Mouse (Mus musculus) stomach, embryonic 16.5 days (tissue): ENCODE data around the gene Nfe2. TPM values are rescaled to one million over a fixed set of nuclear protein-coding genes. Genes with fewer than 3 reads are reported as not detected.
"Not testable (repeated sequence)": the region's sequence is repeated elsewhere in the genome, so short reads cannot be mapped to it uniquely, and the experiment has no call there.

Experiments used
- ATAC-seq: fragments of 200-750 bp; cut with Nextera tagmentation; 2 replicates; pipeline ENCODE4 v1.8.0; 2017; ENCODE audit warnings: moderate number of reproducible peaks, moderate TSS enrichment; ENCODE audit not compliant: insufficient read depth, low FRiP score
- H3K27ac ChIP-seq: fragments of 300-500 bp; sonication (generic); 2 replicates; pipeline ENCODE4 v1.5.1; 2014; ENCODE audit warnings: low read length
- H3K27me3 ChIP-seq: fragments of 300-500 bp; sonication (generic); 2 replicates; pipeline ENCODE4 v1.6.1; 2014; ENCODE audit warnings: low read length, control low read depth, mixed read lengths; ENCODE audit not compliant: control insufficient read depth, insufficient read depth
- H3K36me3 ChIP-seq: fragments of 300-500 bp; sonication (generic); 2 replicates; pipeline ENCODE4 v1.6.1; 2014; ENCODE audit warnings: low read length; ENCODE audit not compliant: control insufficient read depth, insufficient read depth
- H3K4me1 ChIP-seq: fragments of 300-500 bp; sonication (generic); 2 replicates; pipeline ENCODE4 v1.6.1; 2014; ENCODE audit warnings: low read length, control low read depth, mixed read lengths; ENCODE audit not compliant: control insufficient read depth, insufficient read depth
- H3K4me2 ChIP-seq: fragments of 300-500 bp; sonication (generic); 2 replicates; pipeline ENCODE4 v1.6.1; 2014; ENCODE audit warnings: low read depth, low read length, mixed read lengths
- H3K4me3 ChIP-seq: fragments of 300-500 bp; sonication (generic); replicated peaks from 2 replicates; pipeline ENCODE4 v1.5.1; 2014; ENCODE audit warnings: mild to moderate bottlenecking, low read length
- H3K9ac ChIP-seq: fragments of 300-500 bp; sonication (generic); 2 replicates; pipeline ENCODE4 v1.6.1; 2014; ENCODE audit warnings: low read length
- H3K9me3 ChIP-seq: fragments of 300-500 bp; sonication (generic); replicated peaks from 2 replicates; pipeline ENCODE4 v1.6.1; 2016; ENCODE audit warnings: low read length, control low read depth; ENCODE audit not compliant: control insufficient read depth
- WGBS: fragments of 180-500 bp; shearing (Covaris S2); extraction: QIAGEN DNeasy Blood & Tissue Kit; methylation state at CpG from one replicate; pipeline ENCODE4 v1.1.7; 2014; 5-methylcytosine and 5-hydroxymethylcytosine counted together
- polyA plus RNA-seq: library from polyadenylated mRNA; unstranded; fragments of >200 nt; fragmentation: Nextera tagmentation; extraction: Ambion mirVana; gene quantifications from 2 replicates; pipeline ENCODE4 v1.2.1, GENCODE M21; 2015

Gene Nfe2
- polyA plus RNA-seq, 1 experiment from 2014 or later: 11.1 TPM

- no peak overlapping the region for H3K9ac ChIP-seq
- 78% methylated on average over 28 of the region's 28 CpGs for WGBS
- no peak for ATAC-seq
- H3K4me3 ChIP-seq: no peak overlapping the region
- no peak overlapping the region for H3K27ac ChIP-seq
- no peaks in the 10 kb centered on the region for H3K9me3 ChIP-seq
- H3K4me2 ChIP-seq: no peak overlapping the region
- H3K36me3 ChIP-seq: peaks cover 17% of the 10 kb centered on the region; the same call in 1 of the 2 replicates
- H3K4me1 ChIP-seq: 0 out of 2 replicates have a peak, but pooled peaks cover 5% of the 10 kb centered on the region
- H3K27me3 ChIP-seq: no peaks in the 10 kb centered on the region
Measured at GRCm38 (mm10) chr15:103248401-103249313, 9.5 kb downstream of the Nfe2 start.

GRCm38 (mm10) chr15:103247782-103248400 is 10.3 kb downstream of the Nfe2 start:
- Histone ChIP-seq H3K36me3 (peaks cover 22% of the 10 kb centered on the region), H3K27ac (no peak overlapping the region)
- ATAC-seq: no peak

GRCm38 (mm10) chr15:103247078-103247781 is 11.0 kb downstream of the Nfe2 start:
- 88% methylated on average over 9 of the region's 9 CpGs for WGBS
- peaks cover 18% of the 10 kb centered on the region for H3K4me1 ChIP-seq

More at GRCm38 (mm10) chr15:103247782-103248400, 10.3 kb downstream of the Nfe2 start:
- H3K4me1 ChIP-seq: peaks cover 11% of the 10 kb centered on the region
- H3K4me3 ChIP-seq: no peak overlapping the region
- no peak overlapping the region for H3K9ac ChIP-seq
- no peak overlapping the region for H3K4me2 ChIP-seq
- no peaks in the 10 kb centered on the region for H3K9me3 ChIP-seq
- no peaks in the 10 kb centered on the region for H3K27me3 ChIP-seq

GRCm38 (mm10) chr15:103245616-103246015 is 12.6 kb downstream of the Nfe2 start:
- Histone ChIP-seq H3K27me3 (no peaks in the 10 kb centered on the region), H3K27ac (no peak overlapping the region), H3K4me2 (no peak overlapping the region), H3K9ac (no peak overlapping the region), H3K4me3 (no peak overlapping the region), H3K4me1 (peaks cover 20% of the 10 kb centered on the region), H3K36me3 (peaks cover 27% of the 10 kb centered on the region), H3K9me3 (no peaks in the 10 kb centered on the region)
- WGBS: 73% methylated on average over 6 of the region's 6 CpGs
- ATAC-seq: no peak

More at GRCm38 (mm10) chr15:103247078-103247781, 11.0 kb downstream of the Nfe2 start:
- H3K9me3 ChIP-seq: no peaks in the 10 kb centered on the region
- H3K4me2 ChIP-seq: no peak overlapping the region
- no peaks in the 10 kb centered on the region for H3K27me3 ChIP-seq
- H3K9ac ChIP-seq: no peak overlapping the region
- H3K4me3 ChIP-seq: no peak overlapping the region
- ATAC-seq: no peak
- H3K27ac ChIP-seq: no peak overlapping the region
- H3K36me3 ChIP-seq: peaks cover 27% of the 10 kb centered on the region

GRCm38 (mm10) chr15:103242885-103243284 is 15.3 kb downstream of the Nfe2 start:
- Histone ChIP-seq H3K36me3 (peaks cover 27% of the 10 kb centered on the region), H3K4me3 (peak overlapping the region; percentile 66), H3K27ac (no peak overlapping the region), H3K9me3 (no peaks in the 10 kb centered on the region), H3K9ac (peak overlapping the region; percentile 83), H3K4me2 (peak overlapping the region; percentile 72), H3K4me1 (peaks cover 25% of the 10 kb centered on the region), H3K27me3 (no peaks in the 10 kb centered on the region)
- WGBS: 48% methylated on average over 8 of the region's 8 CpGs
- no peak for ATAC-seq

- WGBS: 4% methylated on average over 12 of the region's 12 CpGs
- H3K4me3 ChIP-seq: peak overlapping the region; percentile 66
- not testable (repeated sequence) for ATAC-seq, H3K27me3 ChIP-seq, H3K9me3 ChIP-seq
- H3K9ac ChIP-seq: peak overlapping the region; percentile 83
- peaks cover 25% of the 10 kb centered on the region for H3K4me1 ChIP-seq
- H3K4me2 ChIP-seq: peak overlapping the region; percentile 72
- H3K36me3 ChIP-seq: peaks cover 18% of the 10 kb centered on the region
- H3K27ac ChIP-seq: peak overlapping the region; percentile 94
Measured at GRCm38 (mm10) chr15:103241071-103242018, 16.9 kb downstream of the Nfe2 start.

GRCm38 (mm10) chr15:103240160-103241028 is 17.8 kb downstream of the Nfe2 start, which contains the start of gene Hnrnpa1:
TSS of gene Hnrnpa1 (plus strand) at chr15:103240432.
- peak; percentile 92 for ATAC-seq
- Histone ChIP-seq H3K27ac (peak within 1 kb of the TSS; percentile 94), H3K4me3 (peak within 1 kb of the TSS; percentile 66), H3K9me3 (no peaks in the 10 kb centered on the region), H3K9ac (peak within 1 kb of the TSS; percentile 83), H3K4me1 (peaks cover 25% of the 10 kb centered on the region), H3K27me3 (no peaks in the 10 kb centered on the region), H3K36me3 (peaks cover 20% of the 10 kb centered on the region), H3K4me2 (peak within 1 kb of the TSS; percentile 72)
- WGBS: under 1% methylated on average over 47 of the region's 47 CpGs
